Mouse (Mus musculus) MEL (cell line): ENCODE data around the gene Cdkl2.

Experiments used
- CTCF ChIP-seq, 3 experiments: IDR thresholded peaks in 2 of 3; conservative IDR thresholded peaks in 1 of 3; 2 replicates each; pipeline ENCODE4 v1.5.1; 2011 to 2012; ENCODE audit warnings: low read length in 3 of 3, low read depth in 2 of 3, mild to moderate bottlenecking in 2 of 3, improper control_type of control experiment in 1 of 3, inconsistent platforms in 1 of 3, mixed read lengths in 1 of 3, moderate library complexity in 1 of 3; ENCODE audit not compliant: control insufficient read depth in 1 of 3, insufficient read depth in 1 of 3, poor library complexity in 1 of 3, severe bottlenecking in 1 of 3
- NELFE ChIP-seq: IDR thresholded peaks from 2 replicates; pipeline ENCODE4 v1.6.1; 2011; ENCODE audit warnings: low read depth, low read length, improper control_type of control experiment
- SMC3 ChIP-seq: IDR thresholded peaks from 2 replicates; pipeline ENCODE4 v1.6.1; 2011; ENCODE audit warnings: low read depth, low read length, improper control_type of control experiment

GRCm38 (mm10) chr5:91962639-91963440 is 80.8 kb downstream of the Cdkl2 start, which contains the start of gene Rchy1:
- TF ChIP-seq NELFE: peak; percentile 81
- 0 out of 2 replicates have a peak, but pooled peaks have one; percentile 19 for TF ChIP-seq SMC3
- peak in 1 of 3 experiments; percentile 18; a peak in 1 of 6 replicates for TF ChIP-seq CTCF (IDR thresholded peaks at IDR 0.05 in 2 of 3, conservative IDR thresholded peaks at IDR 0.05 in 1 of 3; ENCODE audit: control insufficient read depth in 1 of 3, insufficient read depth in 1 of 3, low read depth in 2 of 3, low read length in 3 of 3, poor library complexity in 1 of 3, severe bottlenecking in 1 of 3)
